Mouse (Mus musculus): ENCODE data around the gene Tcirg1. TPM values are rescaled to one million over a fixed set of nuclear protein-coding genes. Genes with fewer than 3 reads are reported as not detected.
A peak's percentile ranks its signal among the peaks of the same experiment; 100 is the strongest.

Gene Tcirg1
- polyA plus RNA-seq, 1 experiment, result 32.3 TPM

DNA sequence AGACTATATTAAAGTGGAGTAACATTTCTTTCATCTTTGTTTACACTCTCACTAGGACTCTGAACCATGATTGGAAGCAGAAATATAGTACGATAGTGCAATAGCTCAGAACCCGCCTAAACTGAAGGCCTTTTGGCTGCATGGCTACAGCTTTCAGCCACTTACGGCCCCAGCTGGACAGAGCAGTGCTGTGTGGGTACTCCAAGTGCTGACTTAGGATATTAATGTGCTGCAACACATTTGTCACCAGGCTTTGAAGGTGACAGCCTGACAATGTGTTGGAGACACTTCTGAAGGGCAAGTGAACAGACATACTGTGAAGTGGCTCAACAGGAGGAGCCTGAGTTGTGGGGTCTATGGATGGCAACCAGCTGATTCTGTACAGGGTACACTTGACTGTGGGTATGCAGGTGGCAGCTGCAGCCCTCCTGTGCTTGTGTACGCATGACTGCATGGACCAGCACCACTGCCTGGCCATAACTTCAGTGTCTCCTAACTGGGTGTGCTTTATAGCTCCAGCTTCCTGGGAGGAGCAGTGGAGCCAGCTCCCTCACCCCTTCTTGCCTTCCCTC is 13.3 kb downstream of the Tcirg1 start:
- 95% methylated on average over 4 of the region's 4 CpGs for WGBS
- Histone ChIP-seq H3K27ac (ENCODE audit: insufficient read depth, low read length) (no peak overlapping the region), H3K4me3 (replicated peaks; ENCODE audit: insufficient read depth, low read depth, low read length) (no peak overlapping the region), H3K27me3 (ENCODE audit: control insufficient read depth, insufficient read depth, low read length) (no peaks in the 10 kb centered on the region), H3K4me1 (ENCODE audit: control insufficient read depth, insufficient read depth, low read length) (no peaks in the 10 kb centered on the region)
- no peak for DNase-seq
- TF ChIP-seq CTCF (IDR thresholded peaks at IDR 0.05; ENCODE audit: borderline replicate concordance, insufficient read depth, low read depth, low read length), result no peak
- TF ChIP-seq POLR2A (IDR thresholded peaks at IDR 0.05; ENCODE audit: borderline replicate concordance, insufficient read depth, low read length), result no peak

DNA sequence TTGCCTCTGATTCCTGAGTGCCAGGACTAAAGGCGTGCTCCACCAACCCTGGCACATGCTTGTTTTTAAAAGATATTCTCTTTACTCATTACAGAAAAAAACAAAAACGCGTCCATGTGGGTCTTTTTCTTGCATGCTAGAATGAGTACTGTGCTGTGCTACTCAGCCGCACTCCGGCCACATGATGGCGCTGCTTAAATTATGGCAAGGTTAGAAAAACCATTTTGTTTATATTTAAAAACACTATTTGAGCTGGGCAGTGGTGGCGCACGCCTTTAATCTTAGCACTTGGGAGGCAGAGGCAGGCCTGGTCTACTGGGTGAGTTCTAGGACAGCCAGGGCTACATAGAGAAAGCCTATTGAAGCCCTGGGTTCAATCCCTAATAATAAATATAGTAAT is 16.8 kb downstream of the Tcirg1 start:
- Histone ChIP-seq H3K4me3 (replicated peaks; ENCODE audit: insufficient read depth, low read depth, low read length) (no peak overlapping the region), H3K27ac (ENCODE audit: insufficient read depth, low read length) (no peak overlapping the region), H3K27me3 (ENCODE audit: control insufficient read depth, insufficient read depth, low read length) (no peaks in the 10 kb centered on the region), H3K4me1 (ENCODE audit: control insufficient read depth, insufficient read depth, low read length) (no peaks in the 10 kb centered on the region)
- DNase-seq, result no peak
- 78% methylated on average over 8 of the region's 8 CpGs for WGBS
- TF ChIP-seq CTCF (IDR thresholded peaks at IDR 0.05; ENCODE audit: borderline replicate concordance, insufficient read depth, low read depth, low read length), result peak; percentile 37; the same call in 1 of the 2 replicates
- TF ChIP-seq POLR2A (IDR thresholded peaks at IDR 0.05; ENCODE audit: borderline replicate concordance, insufficient read depth, low read length), result no peak

- Histone ChIP-seq H3K4me3 (replicated peaks; ENCODE audit: insufficient read depth, low read depth, low read length) (no peak overlapping the region), H3K4me1 (ENCODE audit: control insufficient read depth, insufficient read depth, low read length) (peaks cover 6% of the 10 kb centered on the region; the same call in 1 of the 2 replicates), H3K27me3 (ENCODE audit: control insufficient read depth, insufficient read depth, low read length) (no peaks in the 10 kb centered on the region), H3K27ac (ENCODE audit: insufficient read depth, low read length) (no peak overlapping the region)
- no peak for TF ChIP-seq CTCF (IDR thresholded peaks at IDR 0.05; ENCODE audit: borderline replicate concordance, insufficient read depth, low read depth, low read length)
- TF ChIP-seq POLR2A (IDR thresholded peaks at IDR 0.05; ENCODE audit: borderline replicate concordance, insufficient read depth, low read length), result no peak
- 89% methylated on average over 5 of the region's 5 CpGs for WGBS
- DNase-seq, result no peak
Measured at GRCm38 (mm10) chr19:3889096-3889495, 17.8 kb downstream of the Tcirg1 start.

DNA sequence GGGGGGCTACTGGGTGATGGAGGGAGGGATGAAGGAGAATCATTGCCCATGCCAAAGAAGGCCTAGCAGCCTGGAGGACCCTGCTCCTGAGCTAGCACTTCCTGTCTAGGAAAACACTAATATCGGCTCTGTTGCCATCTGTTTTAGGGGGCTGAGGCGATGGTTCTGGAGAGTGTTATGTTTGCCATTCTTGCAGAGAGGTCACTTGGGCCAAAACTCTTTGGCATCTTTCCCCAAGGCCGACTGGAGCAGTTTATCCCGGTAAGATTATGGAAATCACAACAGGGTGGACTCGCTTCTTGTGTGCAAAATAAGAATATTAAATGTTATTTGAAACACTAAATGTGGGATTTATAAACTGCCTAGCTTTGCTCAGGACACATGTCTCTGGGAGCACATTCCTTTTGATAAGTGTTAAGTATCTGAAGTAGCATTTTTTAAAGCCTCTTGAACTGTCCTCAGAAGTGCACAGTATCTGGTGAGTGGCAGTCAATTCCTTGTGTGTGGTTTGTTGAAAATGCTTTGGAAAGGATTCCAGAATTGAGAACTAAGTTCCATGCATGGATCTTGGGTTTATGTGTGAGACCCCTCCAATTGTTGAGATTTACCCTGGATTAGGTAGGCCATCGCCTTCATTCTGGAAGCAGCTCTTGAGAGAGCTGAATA is 22.5 kb downstream of the Tcirg1 start:
- DNase-seq, result peak in 1 of 2 experiments; percentile 29
- H3K4me1 ChIP-seq (ENCODE audit: control insufficient read depth, insufficient read depth, low read length), result peaks cover 10% of the 10 kb centered on the region
- H3K4me3 ChIP-seq (replicated peaks; ENCODE audit: insufficient read depth, low read depth, low read length), result no peak overlapping the region
- H3K27ac ChIP-seq (ENCODE audit: insufficient read depth, low read length), result no peak overlapping the region
- no peaks in the 10 kb centered on the region for H3K27me3 ChIP-seq (ENCODE audit: control insufficient read depth, insufficient read depth, low read length)
- TF ChIP-seq POLR2A (IDR thresholded peaks at IDR 0.05; ENCODE audit: borderline replicate concordance, insufficient read depth, low read length), result no peak
- TF ChIP-seq CTCF (IDR thresholded peaks at IDR 0.05; ENCODE audit: borderline replicate concordance, insufficient read depth, low read depth, low read length), result no peak
- WGBS, result 19% methylated on average over 6 of the region's 6 CpGs

GRCm38 (mm10) chr19:3882214-3882613 is 24.7 kb downstream of the Tcirg1 start:
- H3K27me3 ChIP-seq (ENCODE audit: control insufficient read depth, insufficient read depth, low read length), result no peaks in the 10 kb centered on the region
- TF ChIP-seq POLR2A (IDR thresholded peaks at IDR 0.05; ENCODE audit: borderline replicate concordance, insufficient read depth, low read length) (no peak), CTCF (IDR thresholded peaks at IDR 0.05; ENCODE audit: borderline replicate concordance, insufficient read depth, low read depth, low read length) (no peak)
- peaks cover 10% of the 10 kb centered on the region for H3K4me1 ChIP-seq (ENCODE audit: control insufficient read depth, insufficient read depth, low read length)
- H3K4me3 ChIP-seq (replicated peaks; ENCODE audit: insufficient read depth, low read depth, low read length), result no peak overlapping the region
- no peak for DNase-seq
- H3K27ac ChIP-seq (ENCODE audit: insufficient read depth, low read length), result no peak overlapping the region
- WGBS, result 44% methylated on average over 4 of the region's 4 CpGs

- Histone ChIP-seq H3K4me3 (replicated peaks; ENCODE audit: insufficient read depth, low read depth, low read length) (no peak overlapping the region), H3K27ac (ENCODE audit: insufficient read depth, low read length) (no peak overlapping the region), H3K4me1 (ENCODE audit: control insufficient read depth, insufficient read depth, low read length) (peaks cover 19% of the 10 kb centered on the region), H3K27me3 (ENCODE audit: control insufficient read depth, insufficient read depth, low read length) (no peaks in the 10 kb centered on the region)
- TF ChIP-seq CTCF (IDR thresholded peaks at IDR 0.05; ENCODE audit: borderline replicate concordance, insufficient read depth, low read depth, low read length), result no peak
- no peak for DNase-seq
- 72% methylated on average over 6 of the region's 6 CpGs for whole genome bisulfite sequencing
Measured at GRCm38 (mm10) chr19:3880054-3880848, 26.7 kb downstream of the Tcirg1 start.

GRCm38 (mm10) chr19:3875045-3875444 is 31.9 kb downstream of the Tcirg1 start:
- WGBS, result 67% methylated on average over 7 of the region's 7 CpGs

More at GRCm38 (mm10) chr19:3875045-3875444, 31.9 kb downstream of the Tcirg1 start:
- H3K4me3 ChIP-seq (replicated peaks; ENCODE audit: insufficient read depth, low read depth, low read length), result no peak overlapping the region
- H3K4me1 ChIP-seq (ENCODE audit: control insufficient read depth, insufficient read depth, low read length), result peaks cover 23% of the 10 kb centered on the region
- DNase-seq, result no peak
- TF ChIP-seq POLR2A (IDR thresholded peaks at IDR 0.05; ENCODE audit: borderline replicate concordance, insufficient read depth, low read length) (no peak), CTCF (IDR thresholded peaks at IDR 0.05; ENCODE audit: borderline replicate concordance, insufficient read depth, low read depth, low read length) (no peak)
- no peaks in the 10 kb centered on the region for H3K27me3 ChIP-seq (ENCODE audit: control insufficient read depth, insufficient read depth, low read length)
- H3K27ac ChIP-seq (ENCODE audit: insufficient read depth, low read length), result no peak overlapping the region
